Mouse (Mus musculus) MEL (cell line): ENCODE data around the gene Dusp15.

ENCODE experiments used
- BHLHE40 ChIP-seq: IDR thresholded peaks from 2 replicates; pipeline ENCODE4 v1.6.1; 2012; ENCODE audit warnings: low read depth, mild to moderate bottlenecking, inconsistent platforms, low read length, improper control_type of control experiment, borderline replicate concordance
- CHD2 ChIP-seq: IDR thresholded peaks from 2 replicates; pipeline ENCODE4 v1.6.1; 2011; ENCODE audit warnings: low read length, improper control_type of control experiment
- POLR2A ChIP-seq, 2 experiments: IDR thresholded peaks; 2 replicates each; pipeline ENCODE4 v1.6.1; 2011 to 2012; ENCODE audit warnings: low read length in 2 of 2, mild to moderate bottlenecking in 2 of 2, control low read depth in 1 of 2, improper control_type of control experiment in 1 of 2, low read depth in 1 of 2, moderate library complexity in 1 of 2; ENCODE audit not compliant: control insufficient read depth in 1 of 2, insufficient read depth in 1 of 2, poor library complexity in 1 of 2
- TAL1 ChIP-seq: IDR thresholded peaks from 2 replicates; pipeline ENCODE4 v1.6.1; 2012; ENCODE audit warnings: mild to moderate bottlenecking, inconsistent platforms, low read length, moderate library complexity, mixed read lengths
- TCF12 ChIP-seq: IDR thresholded peaks from 2 replicates; pipeline ENCODE4 v1.6.1; 2014; ENCODE audit warnings: low read depth, mild to moderate bottlenecking, inconsistent platforms, low read length, improper control_type of control experiment, moderate library complexity
- USF2 ChIP-seq, 2 experiments: IDR thresholded peaks; 2 replicates each; pipeline ENCODE4 v1.6.1; 2011 to 2012; ENCODE audit warnings: improper control_type of control experiment in 2 of 2, low read length in 2 of 2, borderline replicate concordance in 1 of 2, inconsistent platforms in 1 of 2, low read depth in 1 of 2, mild to moderate bottlenecking in 1 of 2; ENCODE audit not compliant: insufficient read depth in 1 of 2

- TF ChIP-seq BHLHE40, result no peak
- no peak for TF ChIP-seq TAL1
- no peak for TF ChIP-seq CHD2
- TF ChIP-seq POLR2A (IDR thresholded peaks at IDR 0.05; ENCODE audit: control insufficient read depth in 1 of 2, insufficient read depth in 1 of 2, low read depth in 1 of 2, low read length in 2 of 2, poor library complexity in 1 of 2), result no peak
- no peak for TF ChIP-seq TCF12
- TF ChIP-seq USF2 (IDR thresholded peaks at IDR 0.05; ENCODE audit: borderline replicate concordance in 1 of 2, insufficient read depth in 1 of 2, low read depth in 1 of 2, low read length in 2 of 2), result no peak
Observed at GRCm38 (mm10) chr2:152906274-152907037, 45.0 kb downstream of the Dusp15 start.
